Mouse (Mus musculus) heart, embryonic 13.5 days (tissue): ENCODE results near the gene Olfr556. TPM values are rescaled to one million over a fixed set of nuclear protein-coding genes. Genes with fewer than 3 reads are reported as not detected.

Source experiments
- ATAC-seq: fragments of 200-750 bp; cut with Nextera tagmentation; 2 replicates; pipeline ENCODE4 v1.8.0; 2017; ENCODE audit warnings: moderate TSS enrichment; ENCODE audit not compliant: insufficient number of reproducible peaks, low FRiP score, low TSS enrichment; ENCODE audit errors: extremely low read depth
- H3K27ac ChIP-seq: fragments of 300-500 bp; sonication (generic); replicated peaks from 2 replicates; pipeline ENCODE4 v1.5.1; 2015; ENCODE audit warnings: moderate library complexity, mild to moderate bottlenecking, inconsistent platforms
- H3K27me3 ChIP-seq: fragments of 300-500 bp; sonication (generic); replicated peaks from 2 replicates; pipeline ENCODE4 v1.6.1; 2015; ENCODE audit warnings: mild to moderate bottlenecking, inconsistent platforms
- H3K36me3 ChIP-seq: fragments of 300-500 bp; sonication (generic); 2 replicates; pipeline ENCODE4 v1.6.1; 2015; ENCODE audit warnings: mild to moderate bottlenecking, inconsistent platforms
- H3K4me1 ChIP-seq: fragments of 300-500 bp; sonication (generic); 2 replicates; pipeline ENCODE4 v1.6.1; 2015; ENCODE audit warnings: inconsistent platforms
- H3K4me2 ChIP-seq: fragments of 300-500 bp; sonication (generic); 2 replicates; pipeline ENCODE4 v1.6.1; 2015; ENCODE audit warnings: inconsistent platforms, mild to moderate bottlenecking, moderate library complexity
- H3K4me3 ChIP-seq: fragments of 300-500 bp; sonication (generic); 2 replicates; pipeline ENCODE4 v1.5.1; 2015; ENCODE audit warnings: moderate library complexity, mild to moderate bottlenecking, inconsistent platforms
- H3K9ac ChIP-seq: fragments of 300-500 bp; sonication (generic); 2 replicates; pipeline ENCODE4 v1.6.1; 2015; ENCODE audit warnings: inconsistent platforms, mild to moderate bottlenecking, moderate library complexity
- H3K9me3 ChIP-seq: fragments of 300-500 bp; sonication (generic); 2 replicates; pipeline ENCODE4 v1.6.1; 2016; ENCODE audit warnings: inconsistent platforms
- WGBS: fragments of 180-500 bp; shearing (Covaris S2); methylation state at CpG from one replicate; pipeline ENCODE4 v1.1.7; 2015; ENCODE audit warnings: mixed read lengths; 5-methylcytosine and 5-hydroxymethylcytosine counted together
- polyA plus RNA-seq: library from polyadenylated mRNA; unstranded; fragments of >200 nt; fragmentation: Nextera tagmentation; extraction: Ambion mirVana; gene quantifications from 2 replicates; pipeline ENCODE4 v1.2.1, GENCODE M21; 2015

Gene Olfr556
- polyA plus RNA-seq, 1 experiment from 2014 or later = not detected

DNA sequence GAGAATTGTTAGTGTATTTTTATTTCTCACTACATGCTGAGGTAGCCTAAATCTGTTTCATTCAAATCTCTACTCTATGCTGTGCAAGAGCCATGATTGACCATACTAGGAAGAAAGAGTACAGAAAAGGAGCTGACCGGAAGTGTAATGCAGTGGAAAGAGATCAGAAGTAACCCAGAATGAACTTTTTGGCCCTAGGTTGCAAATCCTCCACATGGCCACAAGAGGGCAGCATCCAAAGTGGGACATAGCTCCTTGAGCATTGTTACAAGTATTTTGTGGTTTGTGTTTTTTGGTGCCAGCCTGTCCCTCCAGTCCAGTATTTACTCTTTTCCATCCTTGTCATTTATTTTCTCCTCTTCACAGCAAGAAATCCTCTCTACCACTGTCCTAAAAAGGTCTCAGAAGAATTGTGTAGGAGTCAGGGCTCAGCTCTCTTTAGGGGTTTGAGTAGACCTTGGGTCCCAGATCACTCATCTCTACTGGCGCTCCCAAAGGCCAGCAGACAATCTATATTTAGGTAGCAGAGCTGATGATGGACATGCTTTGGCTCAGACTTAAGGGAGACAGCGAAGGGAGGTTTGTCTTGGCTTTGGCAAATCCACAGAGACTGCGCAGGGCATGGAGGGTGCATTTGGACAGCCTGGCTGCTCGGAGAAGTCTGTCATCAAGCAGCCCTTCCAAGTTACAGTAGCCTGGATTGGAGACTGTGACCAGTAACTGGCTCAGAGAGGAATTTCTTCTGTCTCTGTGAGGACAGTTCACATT is 30.8 kb downstream of the Olfr556 start, which contains the start of gene Olfr557:
TSS of gene Olfr557 (plus strand) at position 553 of the 768 bp plus-strand sequence.
- Histone ChIP-seq H3K36me3 (no peaks in the 10 kb centered on the region), H3K9ac (no peak within 1 kb of the TSS), H3K4me3 (no peak within 1 kb of the TSS), H3K4me2 (no peak within 1 kb of the TSS), H3K9me3 (no peaks in the 10 kb centered on the region), H3K4me1 (no peaks in the 10 kb centered on the region), H3K27me3 (no peaks in the 10 kb centered on the region), H3K27ac (no peak within 1 kb of the TSS)
- 60% methylated on average over 5 of the region's 5 CpGs for WGBS
- no peak for ATAC-seq

DNA sequence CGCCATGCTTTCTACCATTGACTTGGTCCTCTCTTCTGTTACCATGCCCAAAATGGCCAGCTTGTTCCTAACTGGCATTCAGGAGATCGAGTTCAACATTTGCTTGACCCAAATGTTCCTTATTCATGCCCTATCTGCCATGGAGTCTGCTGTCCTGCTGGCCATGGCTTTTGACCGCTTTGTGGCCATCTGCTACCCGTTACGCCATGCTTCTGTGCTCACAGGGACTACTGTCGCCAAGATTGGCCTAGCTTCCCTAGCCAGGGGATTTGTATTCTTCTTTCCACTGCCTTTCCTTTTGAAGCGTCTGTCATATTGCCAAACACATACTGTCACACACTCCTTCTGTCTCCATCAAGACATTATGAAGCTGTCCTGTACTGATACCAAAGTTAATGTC is 33.8 kb downstream of the Olfr556 start:
- H3K27me3 ChIP-seq = no peaks in the 10 kb centered on the region
- H3K4me2 ChIP-seq = no peak overlapping the region
- no peak overlapping the region for H3K9ac ChIP-seq
- H3K9me3 ChIP-seq = no peaks in the 10 kb centered on the region
- no peak for ATAC-seq
- H3K4me3 ChIP-seq = no peak overlapping the region
- H3K4me1 ChIP-seq = no peaks in the 10 kb centered on the region
- no peaks in the 10 kb centered on the region for H3K36me3 ChIP-seq
- H3K27ac ChIP-seq = no peak overlapping the region
- 86% methylated on average over 7 of the region's 7 CpGs for WGBS

DNA sequence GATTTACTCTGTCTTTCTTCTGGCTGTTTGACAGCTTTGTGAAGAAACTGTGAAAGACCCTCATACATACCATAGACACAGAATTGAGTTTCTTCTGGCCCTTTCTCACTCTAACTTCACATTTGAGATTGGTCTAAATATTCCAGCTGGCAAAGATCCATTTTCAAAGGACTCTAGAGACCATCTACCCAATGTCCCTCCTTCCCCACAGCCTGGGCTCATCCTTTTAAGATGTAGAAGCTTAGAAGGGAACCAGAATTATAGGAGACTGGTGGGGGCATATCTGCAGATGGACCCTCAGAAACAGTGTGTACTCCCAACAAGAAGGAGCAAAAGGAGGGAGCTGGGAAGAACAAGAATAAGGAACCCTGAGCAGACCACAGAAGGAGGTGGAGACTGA is 37.2 kb downstream of the Olfr556 start, which contains the start of gene Olfr558:
TSS of gene Olfr558 (plus strand) at position 301 of the 400 bp plus-strand sequence.
- no peak for ATAC-seq
- no peak within 1 kb of the TSS for H3K4me2 ChIP-seq
- no peak within 1 kb of the TSS for H3K9ac ChIP-seq

DNA sequence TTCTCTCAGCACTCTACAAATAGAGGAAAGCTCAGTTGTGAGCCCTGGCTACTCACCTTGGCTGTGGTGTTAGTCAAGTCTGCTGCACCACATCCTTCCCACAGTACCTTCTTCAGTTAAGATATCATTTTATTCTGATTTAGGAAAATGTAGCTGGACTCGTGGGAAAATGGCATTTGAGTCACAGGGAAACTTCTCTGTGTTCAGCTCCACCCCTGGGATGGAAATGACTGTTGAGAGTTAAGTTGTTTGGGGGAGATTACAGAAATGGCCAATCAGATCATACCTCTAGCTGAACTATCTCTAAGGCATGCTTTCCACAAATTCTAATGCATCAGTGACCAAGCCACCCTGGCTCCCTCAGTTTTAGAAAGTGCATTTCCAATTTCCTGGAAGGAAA is 54.3 kb downstream of the Olfr556 start, which contains the start of gene Olfr33:
TSS of gene Olfr33 (minus strand) at position 101 of the 400 bp plus-strand sequence.
- H3K4me2 ChIP-seq = no peak within 1 kb of the TSS
- no peaks in the 10 kb centered on the region for H3K36me3 ChIP-seq
- no peaks in the 10 kb centered on the region for H3K9me3 ChIP-seq
- 41% methylated on average over 1 of the region's 1 CpGs for WGBS
- no peak within 1 kb of the TSS for H3K4me3 ChIP-seq
- H3K27me3 ChIP-seq = no peaks in the 10 kb centered on the region
- no peak within 1 kb of the TSS for H3K9ac ChIP-seq
- no peak within 1 kb of the TSS for H3K27ac ChIP-seq
- H3K4me1 ChIP-seq = no peaks in the 10 kb centered on the region
- no peak for ATAC-seq

More for the DNA sequence above, 37.2 kb downstream of the Olfr556 start, which contains the start of gene Olfr558:
- Histone ChIP-seq H3K27ac (no peak within 1 kb of the TSS), H3K4me3 (no peak within 1 kb of the TSS), H3K4me1 (no peaks in the 10 kb centered on the region), H3K9me3 (no peaks in the 10 kb centered on the region), H3K27me3 (no peaks in the 10 kb centered on the region), H3K36me3 (no peaks in the 10 kb centered on the region)

Other genes starting within 250 kb of the Olfr556 start
- gene Rrm1, start 223.2 kb upstream of the Olfr556 start, polyA plus RNA-seq = 126 and 130 TPM in 2 replicates
- gene Olfr543, start 183.2 kb upstream of the Olfr556 start, polyA plus RNA-seq = 0.36 TPM in 1 of 2 replicates, not detected in the other
- not detected in 2 replicates for gene Olfr544, start 176.6 kb upstream of the Olfr556 start, polyA plus RNA-seq
- gene Olfr545, start 165.3 kb upstream of the Olfr556 start, polyA plus RNA-seq = 0.04 and 0.13 TPM in 2 replicates
- not detected in 2 replicates for gene Olfr547, start 130.2 kb upstream of the Olfr556 start, polyA plus RNA-seq
- not detected in 2 replicates for gene Olfr548-ps1, start 124.0 kb upstream of the Olfr556 start, polyA plus RNA-seq
- gene Olfr549, start 115.0 kb upstream of the Olfr556 start, polyA plus RNA-seq = not detected in 2 replicates
- 0.51 and 0.64 TPM in 2 replicates for gene Trim21, start 99.4 kb upstream of the Olfr556 start, polyA plus RNA-seq
- gene Olfr550, start 93.5 kb upstream of the Olfr556 start, polyA plus RNA-seq = not detected in 2 replicates
- gene Olfr551, start 73.0 kb upstream of the Olfr556 start, polyA plus RNA-seq = not detected in 2 replicates
- gene Olfr552, start 67.1 kb upstream of the Olfr556 start, polyA plus RNA-seq = not detected in 2 replicates
- not detected in 2 replicates for gene Olfr553, start 46.7 kb upstream of the Olfr556 start, polyA plus RNA-seq
- not detected in 2 replicates for gene Olfr554, start 26.5 kb upstream of the Olfr556 start, polyA plus RNA-seq
- not detected in 2 replicates for gene Olfr555, start 6.1 kb upstream of the Olfr556 start, polyA plus RNA-seq
- 11.3 and 12.1 TPM in 2 replicates for gene Trim68, start 22.4 kb downstream of the Olfr556 start, polyA plus RNA-seq
- gene Olfr557, start 31.0 kb downstream of the Olfr556 start, polyA plus RNA-seq = not detected in 2 replicates
- 0.05 TPM in 1 of 2 replicates, not detected in the other for gene Olfr558, start 37.3 kb downstream of the Olfr556 start, polyA plus RNA-seq
- gene Olfr33, start 54.2 kb downstream of the Olfr556 start, polyA plus RNA-seq = not detected in 2 replicates
- not detected in 2 replicates for gene Olfr559, start 62.6 kb downstream of the Olfr556 start, polyA plus RNA-seq
- not detected in 2 replicates for gene Olfr560, start 94.5 kb downstream of the Olfr556 start, polyA plus RNA-seq
- 0.16 TPM in 1 of 2 replicates, not detected in the other for gene Olfr78, start 94.6 kb downstream of the Olfr556 start, polyA plus RNA-seq
- not detected in 2 replicates for gene Olfr561, start 106.3 kb downstream of the Olfr556 start, polyA plus RNA-seq
- gene Olfr564, start 138.6 kb downstream of the Olfr556 start, polyA plus RNA-seq = not detected in 2 replicates
- gene Olfr566, start 193.9 kb downstream of the Olfr556 start, polyA plus RNA-seq = not detected in 2 replicates
- gene Olfr568, start 212.2 kb downstream of the Olfr556 start, polyA plus RNA-seq = not detected in 2 replicates
- not detected in 2 replicates for gene Olfr569, start 226.0 kb downstream of the Olfr556 start, polyA plus RNA-seq
- gene Olfr570, start 229.7 kb downstream of the Olfr556 start, polyA plus RNA-seq = not detected in 2 replicates